Mouse (Mus musculus) ovary, postnatal 36 days (tissue): Measurements from ENCODE around the gene Kcnh4.

Source experiments
- DNase-seq: peaks from one replicate; pipeline ENCODE4 v3.0.0; 2022; ENCODE audit warnings: low spot score, mixed read lengths

Gene Kcnh4

DNA sequence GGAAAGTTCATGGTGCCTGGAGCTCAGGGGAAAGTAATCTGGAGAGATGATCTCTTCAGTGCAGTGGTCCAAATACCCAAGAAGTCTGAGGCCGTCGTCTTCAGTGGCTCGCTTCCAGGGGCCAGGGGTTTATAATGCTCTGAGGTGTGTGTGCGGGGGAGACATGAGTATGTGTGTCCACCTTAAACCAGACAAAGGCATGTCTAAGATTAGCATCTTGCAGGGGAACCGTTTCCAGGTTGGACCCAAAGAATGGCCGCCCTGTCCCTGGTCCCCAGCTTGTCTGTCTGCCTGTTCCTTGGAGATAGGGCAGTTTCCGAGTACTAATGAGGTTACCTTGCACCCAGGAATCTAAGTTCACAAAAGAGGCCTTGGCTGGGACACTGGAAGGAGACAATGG, 3.1 kb upstream of the Kcnh4 start, which contains the start of gene Hcrt:
Hcrt (minus strand) TSS at position 101 of the 400 bp plus-strand sequence.
- DNase-seq, result no peak

DNA sequence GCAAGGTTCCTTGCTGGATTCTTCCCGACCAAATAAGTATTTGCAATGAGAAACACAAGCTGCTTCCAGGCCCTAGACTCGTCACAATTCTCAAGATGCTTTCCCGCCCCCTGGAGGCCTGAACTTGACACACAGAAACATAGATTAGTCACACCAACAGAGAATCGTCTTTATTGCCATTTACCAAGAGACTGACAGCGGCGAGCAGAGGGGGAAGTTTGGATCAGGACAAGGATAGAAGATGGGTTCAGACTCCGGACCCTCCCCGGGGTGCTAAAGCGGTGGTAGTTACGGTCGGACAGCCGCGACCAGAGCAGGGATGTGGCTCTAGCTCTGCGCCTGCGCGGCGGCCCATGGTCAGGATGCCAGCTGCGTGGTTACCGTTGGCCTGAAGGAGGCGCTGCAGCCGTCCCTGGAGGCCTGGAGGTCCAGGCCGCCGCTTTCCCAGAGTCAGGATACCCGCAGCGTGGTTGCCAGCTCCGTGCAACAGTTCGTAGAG, 1.9 kb upstream of the Kcnh4 start:
- DNase-seq, result peak; percentile 85

DNA sequence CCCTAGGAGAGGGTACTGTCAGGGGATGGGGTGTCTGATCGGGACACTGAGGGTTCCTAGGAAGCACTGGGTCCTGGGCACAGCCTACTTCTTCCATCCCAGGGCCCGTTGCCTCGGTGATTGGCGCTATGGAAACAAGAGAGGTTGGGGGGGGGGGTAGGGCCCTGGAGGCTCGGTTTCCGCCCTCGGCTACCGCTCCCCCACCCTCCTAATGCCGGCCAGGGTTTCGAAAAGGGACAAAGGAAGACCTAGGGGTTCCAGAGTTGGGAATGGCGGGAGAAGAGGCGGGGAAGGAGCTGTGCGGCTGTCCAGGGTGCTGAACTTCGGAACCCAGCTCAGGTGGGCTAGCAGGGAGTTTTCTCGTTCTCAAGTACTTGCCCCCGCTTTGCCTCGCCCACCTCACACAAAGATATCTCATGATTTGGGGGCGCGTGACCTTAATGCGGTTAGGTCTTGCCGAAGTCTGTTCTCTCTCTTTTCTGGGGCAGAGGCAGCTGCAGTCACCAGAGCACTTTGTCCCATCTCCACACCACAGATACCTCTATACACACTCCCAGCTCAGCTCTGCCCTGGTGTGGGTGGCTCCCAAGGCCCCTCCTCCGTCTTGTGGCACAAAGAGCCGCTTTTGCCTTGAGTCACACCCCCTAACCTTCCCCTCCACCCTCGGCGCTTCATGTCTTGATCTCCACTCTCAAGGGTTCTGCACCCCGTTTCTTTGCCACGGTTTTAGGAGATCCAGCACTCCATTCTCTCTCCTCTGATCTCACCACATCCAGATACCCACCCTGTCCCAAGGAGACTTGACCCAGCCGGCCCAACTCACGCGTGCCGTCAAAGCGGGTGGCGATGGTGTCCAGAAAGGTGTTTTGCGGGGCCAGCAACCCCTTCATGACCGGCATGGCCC, 783 bp downstream of the Kcnh4 start:
- DNase-seq, result peak; percentile 69

GRCm38 (mm10) chr11:100757566-100757965, 2.2 kb downstream of the Kcnh4 start:
- no peak for DNase-seq

DNA sequence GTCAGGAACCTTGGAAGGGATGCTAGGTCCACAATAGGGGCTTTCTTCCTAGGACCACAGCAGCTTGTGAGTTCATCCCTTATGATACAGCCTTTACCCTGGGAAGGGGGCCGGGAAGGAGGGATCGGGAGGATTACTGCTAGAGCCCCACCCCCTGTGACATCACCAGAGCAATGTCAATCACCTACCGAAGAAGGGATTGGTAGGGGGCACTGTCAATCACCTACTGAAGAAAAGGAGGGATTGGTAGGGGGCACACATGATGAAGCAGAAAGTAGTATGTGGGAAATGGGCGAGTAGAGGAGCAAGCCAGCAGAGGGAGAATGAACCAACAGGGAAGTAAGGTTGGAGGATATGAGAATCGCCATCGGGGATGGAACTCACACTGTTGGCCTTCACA, 3.3 kb downstream of the Kcnh4 start:
- no peak for DNase-seq

- DNase-seq, result no peak
These were observed 5.1 kb downstream of the Kcnh4 start for GRCm38 (mm10) chr11:100754693-100755057.

- no peak for DNase-seq
These were observed 5.6 kb downstream of the Kcnh4 start for GRCm38 (mm10) chr11:100754021-100754692.

- DNase-seq, result no peak
These were observed 7.4 kb downstream of the Kcnh4 start for GRCm38 (mm10) chr11:100752294-100752693.

- DNase-seq, result no peak
These were observed 9.6 kb downstream of the Kcnh4 start for GRCm38 (mm10) chr11:100750127-100750526.

GRCm38 (mm10) chr11:100749469-100749868, 10.3 kb downstream of the Kcnh4 start:
- DNase-seq, result no peak

DNA sequence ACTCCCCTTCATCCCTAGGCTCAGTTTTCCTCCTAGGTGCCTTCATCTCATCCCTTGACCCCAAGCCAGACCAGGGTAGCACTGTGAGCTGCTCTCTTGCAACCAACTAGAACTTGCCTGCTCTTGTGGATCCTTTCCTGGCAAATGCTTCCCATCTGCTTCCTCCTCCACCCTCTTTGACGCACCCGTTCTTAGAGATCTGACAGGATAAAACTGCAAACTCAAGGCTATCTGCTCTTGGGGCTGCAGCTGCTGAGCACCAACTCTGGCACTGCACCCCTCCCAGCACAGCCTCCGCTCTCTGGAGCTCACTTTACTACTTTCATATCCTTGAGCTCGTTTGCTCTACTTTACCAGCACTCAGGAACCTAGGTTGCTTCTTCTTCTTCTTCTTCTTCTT, 11.1 kb downstream of the Kcnh4 start:
- DNase-seq, result no peak

DNA sequence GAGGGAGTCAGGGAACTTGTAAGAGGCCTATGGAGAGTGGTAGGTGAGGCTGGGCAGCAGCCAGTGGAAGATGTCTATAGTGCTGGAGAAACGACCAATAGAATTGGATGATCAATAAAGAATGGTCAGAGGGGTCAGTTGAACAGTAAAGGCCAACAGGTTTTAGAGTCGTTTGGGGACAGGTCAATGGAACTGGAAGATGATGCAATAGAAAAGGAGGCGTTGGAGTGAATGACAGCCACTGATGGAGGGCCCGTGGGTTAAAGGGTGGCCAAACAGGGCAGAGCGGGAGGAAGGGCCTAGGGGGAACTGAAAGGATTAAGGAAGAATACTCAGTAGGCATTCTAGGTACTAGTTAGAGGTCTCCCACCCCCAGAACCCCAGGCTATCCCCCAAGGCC, 12.6 kb downstream of the Kcnh4 start:
- DNase-seq, result no peak

DNA sequence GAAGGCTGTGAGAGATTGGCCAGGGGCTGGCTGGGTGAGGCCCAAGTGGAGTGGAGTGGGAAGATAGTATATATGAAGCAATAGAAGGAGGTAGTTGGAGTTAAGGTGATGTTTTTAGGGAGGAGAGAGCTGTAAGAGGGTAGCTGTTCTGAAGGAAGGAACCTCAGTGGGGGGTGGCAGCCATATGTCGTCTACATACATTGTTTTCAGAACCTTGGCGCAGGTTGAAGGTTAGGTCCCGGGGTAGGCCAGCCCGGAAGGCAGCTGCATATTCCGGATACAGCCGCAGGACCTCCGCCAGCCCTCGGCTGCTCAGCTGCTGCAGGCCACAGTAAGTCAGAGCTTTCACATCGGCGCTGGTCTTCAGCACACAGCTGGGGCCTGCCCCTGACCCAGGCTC, 13.2 kb downstream of the Kcnh4 start:
- no peak for DNase-seq

GRCm38 (mm10) chr11:100745085-100745484, 14.7 kb downstream of the Kcnh4 start:
- DNase-seq, result peak; percentile 36

GRCm38 (mm10) chr11:100741348-100741747, 18.4 kb downstream of the Kcnh4 start:
- DNase-seq, result no peak

DNA sequence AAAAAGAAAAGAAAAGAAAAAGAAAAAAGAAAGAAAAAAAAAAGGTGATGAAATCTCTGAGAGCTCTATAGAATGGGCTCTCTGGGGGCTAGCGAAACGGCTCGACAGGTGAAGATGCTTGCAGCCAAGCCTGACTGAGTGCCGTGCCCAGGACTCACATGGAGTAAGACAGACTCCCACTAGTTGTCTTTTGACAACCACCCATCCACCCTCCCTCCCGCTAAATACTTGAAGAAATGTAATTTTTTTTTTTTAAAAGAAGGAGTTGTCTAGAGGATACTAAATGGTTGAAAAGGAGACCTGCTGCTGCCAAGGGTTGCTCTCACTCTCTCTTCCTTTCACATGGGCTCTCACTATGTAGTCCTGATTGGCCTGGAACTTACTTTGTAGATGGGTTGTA, 21.0 kb downstream of the Kcnh4 start:
- DNase-seq, result no peak

- DNase-seq, result peak; percentile 98
These were observed 21.6 kb downstream of the Kcnh4 start, which contains the start of gene Rab5c for GRCm38 (mm10) chr11:100738066-100738604. Gene Rab5c (minus strand): TSS chr11:100738215.

GRCm38 (mm10) chr11:100737105-100737733, 22.5 kb downstream of the Kcnh4 start:
- DNase-seq, result no peak

DNA sequence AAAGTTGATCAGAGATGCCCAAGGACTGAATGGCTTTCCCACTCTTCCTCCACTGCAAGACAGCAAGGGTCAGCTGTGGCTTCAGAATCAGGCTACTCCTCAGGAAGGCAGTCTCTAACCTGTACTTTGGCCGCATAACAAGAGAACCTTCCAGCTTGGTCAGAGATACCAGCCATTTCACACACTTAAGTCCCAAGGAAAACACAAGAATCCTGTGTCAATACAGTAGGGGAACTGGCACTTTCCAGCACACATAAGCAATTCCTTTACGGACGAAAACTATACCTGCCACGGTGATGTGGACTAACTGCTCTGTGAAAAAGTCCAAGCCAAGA, 23.0 kb downstream of the Kcnh4 start:
- DNase-seq, result no peak

DNA sequence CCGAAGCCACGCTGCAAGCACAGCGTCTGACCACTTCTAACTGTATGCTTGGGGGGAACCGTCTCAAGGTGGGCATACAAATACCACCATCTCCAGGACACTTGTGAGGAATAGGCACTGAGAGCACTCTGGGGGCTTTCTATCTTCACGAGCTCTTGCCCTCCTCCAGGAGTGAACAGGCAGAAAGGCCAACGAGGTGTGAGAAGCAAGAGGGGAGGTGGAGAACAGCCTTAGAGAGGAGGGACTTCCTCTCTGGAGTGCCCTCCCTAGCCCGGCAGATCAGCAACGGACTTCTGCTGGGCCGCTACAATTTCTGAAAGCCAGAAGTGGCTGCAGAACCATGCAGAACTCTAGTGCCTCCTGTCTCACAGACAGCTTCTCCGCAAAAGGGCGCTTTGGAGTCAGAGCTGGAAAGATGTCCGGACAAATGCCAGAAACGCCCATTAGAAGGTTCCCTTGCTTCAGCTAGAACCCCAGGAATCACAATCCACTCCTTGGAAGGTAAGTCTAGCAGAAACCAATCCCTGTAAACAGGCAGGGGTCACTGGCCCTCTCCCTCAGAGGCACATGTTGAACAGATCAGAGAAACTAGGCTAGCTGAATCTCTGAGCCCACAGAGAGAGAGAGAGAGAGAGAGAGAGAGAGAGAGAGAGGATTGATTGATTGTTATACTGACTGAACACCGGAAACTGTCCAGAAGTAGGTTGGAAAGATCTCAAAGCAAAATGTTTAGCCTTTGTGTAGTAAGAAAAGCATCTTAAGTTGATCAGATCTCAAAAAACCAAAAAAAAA, 23.6 kb downstream of the Kcnh4 start:
- no peak for DNase-seq

GRCm38 (mm10) chr11:100735134-100735865, 24.4 kb downstream of the Kcnh4 start:
- DNase-seq, result no peak
